Mouse (Mus musculus) cortical plate, adult 2 months (tissue): ENCODE data around the gene Dusp19. TPM values are rescaled to one million over a fixed set of nuclear protein-coding genes. Genes with fewer than 3 reads are reported as not detected.

Source experiments
- H3K27ac ChIP-seq: fragments of 200-500 bp; 2 replicates; pipeline ENCODE4 v1.5.1; 2012; ENCODE audit warnings: low read length, control low read depth, inconsistent platforms; ENCODE audit not compliant: insufficient read depth
- H3K4me1 ChIP-seq: fragments of 200-500 bp; 2 replicates; pipeline ENCODE4 v1.6.1; 2011; ENCODE audit warnings: low read length; ENCODE audit not compliant: control insufficient read depth, insufficient read depth
- H3K4me3 ChIP-seq: fragments of 200-500 bp; 2 replicates; pipeline ENCODE4 v1.5.1; 2011; ENCODE audit warnings: mild to moderate bottlenecking, low read length, control low read depth; ENCODE audit not compliant: insufficient read depth
- CTCF ChIP-seq: fragments of 200-500 bp; IDR thresholded peaks from 2 replicates; pipeline ENCODE4 v1.5.1; 2011; ENCODE audit warnings: mild to moderate bottlenecking, control low read depth, low read length; ENCODE audit not compliant: insufficient read depth; ENCODE audit errors: extremely low read depth
- POLR2A ChIP-seq: fragments of 200-500 bp; IDR thresholded peaks from 2 replicates; pipeline ENCODE4 v1.6.1; 2011; ENCODE audit warnings: mild to moderate bottlenecking, low read length, control low read depth; ENCODE audit not compliant: insufficient read depth; ENCODE audit errors: extremely low read depth
- polyA plus RNA-seq: library from polyadenylated mRNA; depleted of rRNA; stranded (reverse); fragments of >200 nt; gene quantifications from 2 replicates; pipeline ENCODE4 v1.2.3, GENCODE M21; 2012

The Dusp19 gene
- polyA plus RNA-seq, 1 experiment: 16.9 TPM

- H3K27ac ChIP-seq: no peak overlapping the region
Measured at GRCm38 (mm10) chr2:80624523-80624922, 7.7 kb downstream of the Dusp19 start.

DNA sequence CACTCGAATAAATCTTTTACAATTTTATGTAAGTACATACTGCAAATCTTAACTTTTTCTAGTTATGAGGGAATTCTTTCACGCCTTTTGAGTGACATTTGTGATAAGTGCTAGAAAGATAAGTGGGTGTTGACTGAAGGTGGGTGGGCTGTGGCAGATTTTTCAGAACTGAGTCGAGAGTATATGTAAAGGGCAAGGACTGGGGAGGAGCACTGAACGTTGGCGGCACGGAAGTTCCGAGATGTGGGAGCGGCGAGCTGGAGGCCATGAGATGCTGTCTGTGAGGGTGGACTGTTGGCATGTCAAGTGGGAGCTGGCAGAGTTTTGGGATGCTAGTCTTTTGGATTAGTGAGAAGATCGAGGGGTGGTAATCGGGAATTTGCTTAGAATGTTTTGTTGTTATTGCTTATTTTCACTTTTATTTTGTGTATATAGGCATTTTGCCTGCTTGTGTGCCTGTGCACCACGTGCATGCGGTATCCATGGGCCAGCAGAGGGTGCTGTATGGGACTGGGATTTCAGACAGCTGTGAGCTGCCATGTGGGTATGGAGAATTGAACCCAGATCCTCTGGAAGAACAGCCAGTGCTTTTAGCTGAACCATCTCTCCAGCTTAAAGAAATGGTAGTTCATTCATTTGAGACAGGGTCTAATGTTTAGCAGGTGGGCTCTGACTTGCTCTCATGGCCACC is 15.6 kb downstream of the Dusp19 start:
- no peak overlapping the region for H3K27ac ChIP-seq
- H3K4me3 ChIP-seq: no peak overlapping the region
- H3K4me1 ChIP-seq: no peaks in the 10 kb centered on the region
- TF ChIP-seq CTCF: no peak
- no peak for TF ChIP-seq POLR2A

More at GRCm38 (mm10) chr2:80624523-80624922, 7.7 kb downstream of the Dusp19 start:
- H3K4me3 ChIP-seq: no peak overlapping the region
- peaks cover 3% of the 10 kb centered on the region; the same call in 1 of the 2 replicates for H3K4me1 ChIP-seq
- no peak for TF ChIP-seq POLR2A
- TF ChIP-seq CTCF: no peak

DNA sequence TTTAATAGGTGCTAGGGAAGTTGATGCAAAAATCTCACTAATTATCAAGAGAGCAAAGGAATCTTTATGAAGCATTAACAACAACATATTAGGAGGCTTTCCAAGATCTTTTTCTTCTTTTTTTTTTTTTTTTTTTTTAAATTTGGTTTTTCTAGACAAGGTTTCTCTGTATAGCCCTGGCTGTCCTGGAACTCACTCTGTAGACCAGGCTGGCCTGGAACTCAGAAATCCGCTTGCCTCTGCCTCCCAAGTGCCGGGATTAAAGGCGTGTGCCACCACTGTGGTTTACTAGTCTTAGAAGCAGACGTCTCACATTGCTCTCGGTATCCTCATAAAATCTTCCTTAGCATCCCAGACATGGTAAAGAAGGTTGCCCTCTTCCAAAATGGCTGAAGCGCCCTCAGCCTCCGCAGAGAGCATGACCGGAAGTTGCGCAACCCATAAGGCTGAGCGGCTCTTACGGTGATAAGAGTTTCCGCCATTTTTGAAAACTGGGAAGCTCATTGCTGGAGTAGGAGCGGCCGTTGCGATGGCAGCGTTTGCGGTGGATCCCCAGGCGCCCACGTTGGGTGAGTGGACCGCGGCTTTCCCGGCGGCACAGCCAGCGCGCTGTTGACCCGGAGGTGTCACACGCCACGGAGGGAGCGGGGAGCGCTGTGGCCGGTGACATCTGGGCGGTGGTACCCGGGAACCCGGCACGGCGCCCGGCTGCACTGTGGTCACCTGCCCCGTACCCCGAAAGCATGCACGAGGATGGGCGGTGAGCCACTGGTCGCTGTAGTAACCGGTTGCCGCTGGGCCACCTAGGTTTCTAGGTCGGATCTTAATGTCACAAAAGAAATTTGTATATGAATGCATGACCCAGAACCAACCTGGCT is 21.8 kb downstream of the Dusp19 start:
- TF ChIP-seq POLR2A (peak; percentile 25; the same call in 1 of the 2 replicates), CTCF (no peak)
- peak overlapping the region; percentile 51 for H3K4me3 ChIP-seq

GRCm38 (mm10) chr2:80639398-80639797 is 22.6 kb downstream of the Dusp19 start:
- TF ChIP-seq POLR2A (no peak), CTCF (no peak)

More for the DNA sequence above, 21.8 kb downstream of the Dusp19 start:
- Histone ChIP-seq H3K4me1 (no peaks in the 10 kb centered on the region), H3K27ac (no peak overlapping the region)

GRCm38 (mm10) chr2:80639864-80640263 is 23.0 kb downstream of the Dusp19 start:
- H3K4me1 ChIP-seq: no peaks in the 10 kb centered on the region
- H3K4me3 ChIP-seq: no peak overlapping the region
- H3K27ac ChIP-seq: no peak overlapping the region
- TF ChIP-seq POLR2A (no peak), CTCF (no peak)

More at GRCm38 (mm10) chr2:80639398-80639797, 22.6 kb downstream of the Dusp19 start:
- Histone ChIP-seq H3K4me1 (no peaks in the 10 kb centered on the region), H3K27ac (no peak overlapping the region), H3K4me3 (peak overlapping the region; percentile 51; the same call in 1 of the 2 replicates)

DNA sequence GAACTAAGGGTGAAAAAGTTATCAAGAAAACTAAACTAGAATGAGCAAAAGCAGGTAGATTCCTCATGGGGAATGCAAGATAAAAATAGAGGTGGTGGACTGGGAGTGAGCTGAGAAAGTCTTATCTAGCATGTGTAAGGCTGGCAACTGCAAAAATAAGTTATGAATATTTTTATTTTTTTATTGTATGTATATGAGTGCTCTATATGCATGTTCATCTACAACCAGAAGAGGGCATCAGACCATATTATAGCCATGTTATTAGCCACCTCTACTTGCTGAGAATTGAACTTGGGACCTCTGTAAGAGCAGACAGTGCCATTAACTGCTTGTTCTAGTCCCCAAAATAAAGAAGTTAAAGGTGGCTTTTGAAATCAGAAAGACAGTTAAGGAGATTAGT is 44.6 kb downstream of the Dusp19 start:
- H3K4me3 ChIP-seq: no peak overlapping the region
- H3K4me1 ChIP-seq: no peaks in the 10 kb centered on the region
- H3K27ac ChIP-seq: no peak overlapping the region
- TF ChIP-seq CTCF (no peak), POLR2A (no peak)

- Histone ChIP-seq H3K4me3 (no peak overlapping the region), H3K4me1 (no peaks in the 10 kb centered on the region), H3K27ac (no peak overlapping the region)
- TF ChIP-seq POLR2A (no peak), CTCF (no peak)
Measured at GRCm38 (mm10) chr2:80662682-80663081, 45.8 kb downstream of the Dusp19 start.

GRCm38 (mm10) chr2:80667396-80667964 is 50.6 kb downstream of the Dusp19 start:
- TF ChIP-seq POLR2A: no peak
- no peak for TF ChIP-seq CTCF
- no peak overlapping the region for H3K27ac ChIP-seq
- H3K4me3 ChIP-seq: no peak overlapping the region
- no peaks in the 10 kb centered on the region for H3K4me1 ChIP-seq

- no peaks in the 10 kb centered on the region for H3K4me1 ChIP-seq
- no peak overlapping the region for H3K27ac ChIP-seq
- TF ChIP-seq CTCF: peak; percentile 37
- TF ChIP-seq POLR2A: no peak
- no peak overlapping the region for H3K4me3 ChIP-seq
Measured at GRCm38 (mm10) chr2:80669868-80670666, 53.2 kb downstream of the Dusp19 start.
